Mouse (Mus musculus) heart, embryonic 13.5 days (tissue): ENCODE data around the gene Tomm20. TPM values are rescaled to one million over a fixed set of nuclear protein-coding genes. Genes with fewer than 3 reads are reported as not detected.

ENCODE experiments used
- ATAC-seq: fragments of 200-750 bp; cut with Nextera tagmentation; 2 replicates; pipeline ENCODE4 v1.8.0; 2017; ENCODE audit warnings: moderate TSS enrichment; ENCODE audit not compliant: insufficient number of reproducible peaks, low FRiP score, low TSS enrichment; ENCODE audit errors: extremely low read depth
- H3K27ac ChIP-seq: fragments of 300-500 bp; sonication (generic); replicated peaks from 2 replicates; pipeline ENCODE4 v1.5.1; 2015; ENCODE audit warnings: moderate library complexity, mild to moderate bottlenecking, inconsistent platforms
- H3K27me3 ChIP-seq: fragments of 300-500 bp; sonication (generic); replicated peaks from 2 replicates; pipeline ENCODE4 v1.6.1; 2015; ENCODE audit warnings: mild to moderate bottlenecking, inconsistent platforms
- H3K36me3 ChIP-seq: fragments of 300-500 bp; sonication (generic); 2 replicates; pipeline ENCODE4 v1.6.1; 2015; ENCODE audit warnings: mild to moderate bottlenecking, inconsistent platforms
- H3K4me1 ChIP-seq: fragments of 300-500 bp; sonication (generic); 2 replicates; pipeline ENCODE4 v1.6.1; 2015; ENCODE audit warnings: inconsistent platforms
- H3K4me2 ChIP-seq: fragments of 300-500 bp; sonication (generic); 2 replicates; pipeline ENCODE4 v1.6.1; 2015; ENCODE audit warnings: inconsistent platforms, mild to moderate bottlenecking, moderate library complexity
- H3K4me3 ChIP-seq: fragments of 300-500 bp; sonication (generic); 2 replicates; pipeline ENCODE4 v1.5.1; 2015; ENCODE audit warnings: moderate library complexity, mild to moderate bottlenecking, inconsistent platforms
- H3K9ac ChIP-seq: fragments of 300-500 bp; sonication (generic); 2 replicates; pipeline ENCODE4 v1.6.1; 2015; ENCODE audit warnings: inconsistent platforms, mild to moderate bottlenecking, moderate library complexity
- H3K9me3 ChIP-seq: fragments of 300-500 bp; sonication (generic); 2 replicates; pipeline ENCODE4 v1.6.1; 2016; ENCODE audit warnings: inconsistent platforms
- WGBS: fragments of 180-500 bp; shearing (Covaris S2); methylation state at CpG from one replicate; pipeline ENCODE4 v1.1.7; 2015; ENCODE audit warnings: mixed read lengths; 5-methylcytosine and 5-hydroxymethylcytosine counted together
- polyA plus RNA-seq: library from polyadenylated mRNA; unstranded; fragments of >200 nt; fragmentation: Nextera tagmentation; extraction: Ambion mirVana; gene quantifications from 2 replicates; pipeline ENCODE4 v1.2.1, GENCODE M21; 2015

Tomm20 gene
- polyA plus RNA-seq, 1 experiment from 2014 or later, result 172 TPM

DNA sequence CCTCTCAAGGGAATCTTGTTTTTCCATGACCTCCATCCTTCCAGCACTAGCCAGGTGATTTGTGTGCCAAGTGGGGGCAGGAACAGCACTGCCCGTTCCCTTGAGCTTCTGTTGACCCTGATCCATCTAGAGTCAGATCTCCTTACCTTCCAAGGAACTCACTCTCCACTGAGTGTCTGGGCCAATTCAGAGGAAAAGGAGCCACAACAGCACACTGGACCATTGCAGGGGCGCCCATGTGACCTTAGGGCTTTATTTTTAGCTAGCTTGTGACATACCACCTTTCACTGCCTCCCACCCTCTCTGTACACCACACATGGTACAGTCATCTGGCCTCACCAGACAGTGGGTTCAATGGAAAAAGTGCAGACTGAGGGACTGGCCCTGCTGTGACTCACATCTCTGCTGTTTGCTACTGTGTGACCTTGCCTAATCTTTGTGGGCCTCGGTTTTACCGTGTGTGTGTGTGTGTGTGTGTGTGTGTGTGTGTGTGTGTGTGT, 64.0 kb downstream of the Tomm20 start:
- Histone ChIP-seq H3K36me3 (no peaks in the 10 kb centered on the region), H3K9me3 (no peaks in the 10 kb centered on the region), H3K27me3 (no peaks in the 10 kb centered on the region), H3K4me3 (no peak overlapping the region), H3K9ac (no peak overlapping the region), H3K4me1 (peaks cover 55% of the 10 kb centered on the region), H3K4me2 (no peak overlapping the region), H3K27ac (peak overlapping the region; percentile 52)
- 41% methylated on average over 4 of the region's 4 CpGs for WGBS
- no peak for ATAC-seq

Other genes with a start within 250 kb of the Tomm20 start
- gene Rbm34, start 25.2 kb upstream of the Tomm20 start, polyA plus RNA-seq, result 10.9 and 12.1 TPM in 2 replicates
- gene Pard3, start 118.0 kb upstream of the Tomm20 start, polyA plus RNA-seq, result 15.0 and 16.1 TPM in 2 replicates